Mouse (Mus musculus): ENCODE results near the gene Ppip5k1. TPM values are rescaled to one million over a fixed set of nuclear protein-coding genes. Genes with fewer than 3 reads are reported as not detected.

The Ppip5k1 gene
- polyA plus RNA-seq, 1 experiment from 2014 or later: 8.8 TPM

GRCm38 (mm10) chr2:121357494-121357893, 2.3 kb upstream of the Ppip5k1 start, which contains the start of gene Ckmt1:
Gene Ckmt1 (plus strand): TSS chr2:121357714.
- Histone ChIP-seq H3K4me3 (peak within 1 kb of the TSS; percentile 27), H3K9ac (0 out of 2 replicates have a peak within 1 kb of the TSS, but pooled peaks have one; percentile 4), H3K36me3 (no peaks in the 10 kb centered on the region), H3K27me3 (peaks cover 26% of the 10 kb centered on the region), H3K27ac (no peak within 1 kb of the TSS), H3K9me3 (no peaks in the 10 kb centered on the region), H3K4me2 (replicated peaks) (peak within 1 kb of the TSS; percentile 61), H3K4me1 (peaks cover 18% of the 10 kb centered on the region)
- no peak for ATAC-seq (ENCODE audit: low FRiP score, low read depth)
- WGBS: 52% methylated on average over 5 of the region's 5 CpGs

DNA sequence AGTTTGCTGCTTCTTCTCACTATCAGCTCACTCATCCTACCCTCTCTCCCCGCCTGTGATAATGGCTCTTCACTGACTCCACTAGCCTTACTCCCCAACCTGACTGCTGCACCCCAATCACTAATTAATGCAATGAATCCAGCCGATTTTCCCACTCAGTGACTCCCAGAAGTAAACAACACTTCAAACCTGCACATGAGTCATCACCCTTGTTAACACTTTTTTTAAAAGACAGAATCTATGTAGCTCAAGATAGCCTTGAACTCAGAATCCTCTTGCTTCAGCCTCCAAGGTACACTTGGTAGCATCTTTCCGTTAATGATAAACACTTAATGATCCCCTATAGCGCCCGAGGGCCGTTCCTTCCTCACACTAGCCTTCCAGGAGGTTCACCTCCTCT, 818 bp downstream of the Ppip5k1 start:
- Histone ChIP-seq H3K4me1 (peaks cover 18% of the 10 kb centered on the region), H3K36me3 (no peaks in the 10 kb centered on the region), H3K4me2 (replicated peaks) (peak overlapping the region; percentile 70), H3K27me3 (peaks cover 23% of the 10 kb centered on the region), H3K4me3 (peak overlapping the region; percentile 63), H3K9me3 (no peaks in the 10 kb centered on the region), H3K27ac (no peak overlapping the region), H3K9ac (peak overlapping the region; percentile 77)
- no peak for ATAC-seq (ENCODE audit: low FRiP score, low read depth)
- WGBS: 7% methylated on average over 6 of the region's 6 CpGs

- Histone ChIP-seq H3K4me2 (replicated peaks) (no peak overlapping the region), H3K27ac (no peak overlapping the region), H3K9me3 (no peaks in the 10 kb centered on the region), H3K27me3 (peaks cover 12% of the 10 kb centered on the region; the same call in 1 of the 2 replicates), H3K9ac (no peak overlapping the region), H3K36me3 (no peaks in the 10 kb centered on the region), H3K4me3 (no peak overlapping the region), H3K4me1 (peaks cover 9% of the 10 kb centered on the region)
- WGBS: 78% methylated on average over 8 of the region's 8 CpGs
- ATAC-seq (ENCODE audit: low FRiP score, low read depth): no peak
Measured at GRCm38 (mm10) chr2:121353156-121353555, 2.0 kb downstream of the Ppip5k1 start.

GRCm38 (mm10) chr2:121339057-121339456, 16.1 kb downstream of the Ppip5k1 start:
- ATAC-seq (ENCODE audit: low FRiP score, low read depth): no peak
- peaks cover 2% of the 10 kb centered on the region; the same call in 1 of the 2 replicates for H3K36me3 ChIP-seq
- no peaks in the 10 kb centered on the region for H3K27me3 ChIP-seq
- H3K9me3 ChIP-seq: no peaks in the 10 kb centered on the region
- no peaks in the 10 kb centered on the region for H3K4me1 ChIP-seq
- H3K4me2 ChIP-seq (replicated peaks): no peak overlapping the region
- no peak overlapping the region for H3K4me3 ChIP-seq
- no peak overlapping the region for H3K9ac ChIP-seq
- H3K27ac ChIP-seq: no peak overlapping the region

- H3K4me1 ChIP-seq: no peaks in the 10 kb centered on the region
- H3K9me3 ChIP-seq: no peaks in the 10 kb centered on the region
- H3K4me2 ChIP-seq (replicated peaks): no peak overlapping the region
- no peak overlapping the region for H3K9ac ChIP-seq
- no peak overlapping the region for H3K27ac ChIP-seq
- 92% methylated on average over 2 of the region's 2 CpGs for WGBS
- H3K27me3 ChIP-seq: no peaks in the 10 kb centered on the region
- ATAC-seq (ENCODE audit: low FRiP score, low read depth): no peak
- no peaks in the 10 kb centered on the region; the same call in 1 of the 2 replicates for H3K36me3 ChIP-seq
- no peak overlapping the region for H3K4me3 ChIP-seq
Measured at GRCm38 (mm10) chr2:121329492-121329891, 25.7 kb downstream of the Ppip5k1 start.

GRCm38 (mm10) chr2:121323693-121324470, 31.3 kb downstream of the Ppip5k1 start:
- WGBS: 88% methylated on average over 10 of the region's 10 CpGs
- Histone ChIP-seq H3K4me1 (no peaks in the 10 kb centered on the region), H3K4me2 (replicated peaks) (no peak overlapping the region), H3K9me3 (no peaks in the 10 kb centered on the region), H3K27ac (no peak overlapping the region), H3K27me3 (no peaks in the 10 kb centered on the region), H3K4me3 (no peak overlapping the region), H3K36me3 (peaks cover 4% of the 10 kb centered on the region; the same call in 1 of the 2 replicates), H3K9ac (no peak overlapping the region)
- no peak for ATAC-seq (ENCODE audit: low FRiP score, low read depth)

GRCm38 (mm10) chr2:121323041-121323440, 32.2 kb downstream of the Ppip5k1 start:
- no peak overlapping the region for H3K4me3 ChIP-seq
- no peaks in the 10 kb centered on the region for H3K27me3 ChIP-seq
- 90% methylated on average over 10 of the region's 10 CpGs for WGBS
- no peak overlapping the region for H3K9ac ChIP-seq
- peaks cover 4% of the 10 kb centered on the region; the same call in 1 of the 2 replicates for H3K36me3 ChIP-seq
- no peak overlapping the region for H3K27ac ChIP-seq
- H3K9me3 ChIP-seq: no peaks in the 10 kb centered on the region
- no peaks in the 10 kb centered on the region for H3K4me1 ChIP-seq
- no peak for ATAC-seq (ENCODE audit: low FRiP score, low read depth)
- H3K4me2 ChIP-seq (replicated peaks): no peak overlapping the region

GRCm38 (mm10) chr2:121316278-121316677, 38.9 kb downstream of the Ppip5k1 start:
- Histone ChIP-seq H3K9me3 (no peaks in the 10 kb centered on the region), H3K9ac (no peak overlapping the region), H3K4me3 (no peak overlapping the region), H3K4me1 (no peaks in the 10 kb centered on the region), H3K4me2 (replicated peaks) (no peak overlapping the region), H3K36me3 (0 out of 2 replicates have a peak, but pooled peaks cover 1% of the 10 kb centered on the region), H3K27me3 (no peaks in the 10 kb centered on the region), H3K27ac (no peak overlapping the region)
- ATAC-seq (ENCODE audit: low FRiP score, low read depth): no peak
- WGBS: 77% methylated on average over 8 of the region's 8 CpGs

- H3K27me3 ChIP-seq: peaks cover 20% of the 10 kb centered on the region
- H3K9me3 ChIP-seq: no peaks in the 10 kb centered on the region
- 18% methylated on average over 5 of the region's 5 CpGs for WGBS
- no peak overlapping the region for H3K4me3 ChIP-seq
- ATAC-seq (ENCODE audit: low FRiP score, low read depth): no peak
- H3K9ac ChIP-seq: no peak overlapping the region
- H3K4me2 ChIP-seq (replicated peaks): peak overlapping the region; percentile 48
- H3K4me1 ChIP-seq: peaks cover 9% of the 10 kb centered on the region
- H3K27ac ChIP-seq: no peak overlapping the region; the same call in 1 of the 2 replicates
- H3K36me3 ChIP-seq: no peaks in the 10 kb centered on the region; the same call in 1 of the 2 replicates
Measured at GRCm38 (mm10) chr2:121308997-121309416, 46.2 kb downstream of the Ppip5k1 start.

DNA sequence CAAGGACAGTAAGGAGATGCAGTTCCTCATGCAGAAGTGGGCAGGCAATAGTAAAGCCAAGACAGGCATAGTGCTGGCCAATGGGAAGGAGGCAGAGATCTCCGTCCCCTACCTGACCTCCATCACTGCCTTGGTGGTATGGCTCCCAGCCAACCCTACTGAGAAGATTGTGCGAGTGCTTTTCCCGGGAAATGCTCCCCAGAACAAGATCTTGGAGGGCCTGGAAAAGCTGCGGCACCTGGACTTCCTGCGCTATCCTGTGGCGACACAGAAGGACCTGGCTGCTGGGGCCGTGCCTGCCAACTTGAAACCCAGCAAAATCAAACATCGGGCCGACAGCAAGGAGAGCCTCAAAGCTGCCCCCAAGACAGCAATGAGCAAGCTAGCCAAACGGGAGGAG, 55.2 kb downstream of the Ppip5k1 start:
- H3K4me2 ChIP-seq (replicated peaks): no peak overlapping the region
- WGBS: 71% methylated on average over 10 of the region's 10 CpGs
- no peaks in the 10 kb centered on the region for H3K9me3 ChIP-seq
- H3K9ac ChIP-seq: no peak overlapping the region
- H3K27me3 ChIP-seq: peaks cover 71% of the 10 kb centered on the region
- no peak for ATAC-seq (ENCODE audit: low FRiP score, low read depth)
- peaks cover 37% of the 10 kb centered on the region for H3K36me3 ChIP-seq
- H3K4me3 ChIP-seq: no peak overlapping the region
- no peak overlapping the region for H3K27ac ChIP-seq
- peaks cover 30% of the 10 kb centered on the region for H3K4me1 ChIP-seq

- WGBS: 83% methylated on average over 17 of the region's 17 CpGs
- H3K27ac ChIP-seq: no peak overlapping the region
- peaks cover 37% of the 10 kb centered on the region for H3K36me3 ChIP-seq
- ATAC-seq (ENCODE audit: low FRiP score, low read depth): no peak
- no peak overlapping the region for H3K4me2 ChIP-seq (replicated peaks)
- H3K9ac ChIP-seq: no peak overlapping the region
- no peak overlapping the region for H3K4me3 ChIP-seq
- H3K9me3 ChIP-seq: no peaks in the 10 kb centered on the region
- H3K27me3 ChIP-seq: peaks cover 73% of the 10 kb centered on the region
- peaks cover 36% of the 10 kb centered on the region for H3K4me1 ChIP-seq
Measured at GRCm38 (mm10) chr2:121299471-121299870, 55.7 kb downstream of the Ppip5k1 start.

- H3K36me3 ChIP-seq: peaks cover 31% of the 10 kb centered on the region
- H3K9me3 ChIP-seq: no peaks in the 10 kb centered on the region
- ATAC-seq (ENCODE audit: low FRiP score, low read depth): no peak
- no peak overlapping the region for H3K27ac ChIP-seq
- H3K27me3 ChIP-seq: peaks cover 81% of the 10 kb centered on the region
- H3K4me3 ChIP-seq: no peak overlapping the region
- H3K4me2 ChIP-seq (replicated peaks): peak overlapping the region; percentile 79
- WGBS: 6% methylated on average over 8 of the region's 8 CpGs
- peaks cover 43% of the 10 kb centered on the region for H3K4me1 ChIP-seq
- no peak overlapping the region for H3K9ac ChIP-seq
Measured at GRCm38 (mm10) chr2:121298131-121298530, 57.1 kb downstream of the Ppip5k1 start.

Data from limb, embryonic 13.5 days (tissue).